Comparison of ENCODE assay signal across 8 mouse cellular contexts in the genomic region with DNA sequence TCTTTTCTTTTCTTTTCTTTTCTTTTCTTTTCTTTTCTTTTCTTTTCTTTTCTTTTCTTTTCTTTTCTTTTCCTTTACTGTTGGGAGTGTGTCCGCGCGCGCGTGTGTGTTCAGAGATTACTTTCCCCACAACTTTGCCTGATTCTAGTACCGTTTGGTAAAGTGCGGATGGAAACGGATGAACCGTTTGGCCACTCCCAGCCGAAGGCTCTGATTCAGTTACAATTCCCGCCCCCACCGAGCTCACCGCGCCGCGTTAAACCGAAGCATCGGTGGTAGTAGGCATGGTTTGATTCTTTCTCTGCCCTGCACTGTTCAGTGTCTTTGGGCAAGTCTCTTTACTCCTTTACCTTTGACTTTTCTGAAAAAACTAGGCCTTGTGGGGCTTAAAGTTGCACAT. TPM values are rescaled to one million over a fixed set of nuclear protein-coding genes. Genes with fewer than 3 reads are reported as not detected.
DNase-seq lines count a peak whose midpoint lies in the region; ATAC-seq lines count a peak whose summit lies in the region.

No protein-coding gene starts in this region.

- DNase-seq in kidney, adult 18-20 months, result no peak
- DNase-seq in embryonic facial prominence, embryonic 14.5 days (ENCODE audit: low spot score), result no peak
- no peak for DNase-seq in hindbrain, embryonic 14.5 days (ENCODE audit: low spot score)
- no peak for DNase-seq in midbrain, embryonic 14.5 days
- DNase-seq in spleen, postnatal 36 days (ENCODE audit: low spot score in 2 of 2), result no peak
- DNase-seq in adrenal gland, postnatal 4 days (ENCODE audit: low spot score in 2 of 2), result no peak
- DNase-seq in retina, embryonic 14.5 days (ENCODE audit: low spot score), result no peak

- H3K36me3 ChIP-seq in kidney, embryonic 15.5 days, result no peaks in the 10 kb centered on the region
- 0 out of 2 replicates have a peak, but pooled peaks cover 4% of the 10 kb centered on the region for H3K36me3 ChIP-seq in embryonic facial prominence, embryonic 14.5 days (ENCODE audit: control insufficient read depth, insufficient read depth, low read length)
- no peaks in the 10 kb centered on the region; the same call in 1 of the 2 replicates for H3K36me3 ChIP-seq in hindbrain, embryonic 14.5 days (replicated peaks; ENCODE audit: control insufficient read depth, insufficient read depth)
- no peaks in the 10 kb centered on the region for H3K36me3 ChIP-seq in midbrain, embryonic 14.5 days (ENCODE audit: control insufficient read depth, insufficient read depth, low read length)

- no peak for ATAC-seq in kidney, embryonic 15.5 days (replicated peaks; ENCODE audit: low FRiP score)
- no peak for ATAC-seq in embryonic facial prominence, embryonic 14.5 days (ENCODE audit: low read depth)
- no peak for ATAC-seq in hindbrain, embryonic 14.5 days (ENCODE audit: low FRiP score)
- no peak for ATAC-seq in midbrain, embryonic 14.5 days (ENCODE audit: low FRiP score, low TSS enrichment)

- WGBS in kidney, embryonic 15.5 days, result 14% methylated on average over 18 of the region's 18 CpGs
- WGBS in embryonic facial prominence, embryonic 14.5 days, result 10% methylated on average over 18 of the region's 18 CpGs
- whole genome bisulfite sequencing in hindbrain, embryonic 14.5 days, result 6% methylated on average over 18 of the region's 18 CpGs
- WGBS in midbrain, embryonic 14.5 days, result 12% methylated on average over 18 of the region's 18 CpGs

- H3K27me3 ChIP-seq in kidney, embryonic 15.5 days, result no peaks in the 10 kb centered on the region
- no peaks in the 10 kb centered on the region for H3K27me3 ChIP-seq in embryonic facial prominence, embryonic 14.5 days (replicated peaks; ENCODE audit: control insufficient read depth, insufficient read depth, low read length)
- H3K27me3 ChIP-seq in hindbrain, embryonic 14.5 days (ENCODE audit: control insufficient read depth, insufficient read depth, low read length), result 0 out of 2 replicates have a peak, but pooled peaks cover 2% of the 10 kb centered on the region
- peaks cover 22% of the 10 kb centered on the region for H3K27me3 ChIP-seq in midbrain, embryonic 14.5 days (ENCODE audit: control insufficient read depth, insufficient read depth, low read length)

- H3K9me3 ChIP-seq in kidney, embryonic 15.5 days (replicated peaks), result no peaks in the 10 kb centered on the region
- no peaks in the 10 kb centered on the region for H3K9me3 ChIP-seq in embryonic facial prominence, embryonic 14.5 days (ENCODE audit: control insufficient read depth, low read length)
- no peaks in the 10 kb centered on the region for H3K9me3 ChIP-seq in hindbrain, embryonic 14.5 days (ENCODE audit: control insufficient read depth, low read length)
- H3K9me3 ChIP-seq in midbrain, embryonic 14.5 days (ENCODE audit: control insufficient read depth, low read length), result no peaks in the 10 kb centered on the region

- peak overlapping the region; percentile 96 for H3K27ac ChIP-seq in kidney, embryonic 15.5 days
- H3K27ac ChIP-seq in embryonic facial prominence, embryonic 14.5 days (replicated peaks; ENCODE audit: low read depth, low read length), result peak overlapping the region; percentile 90
- H3K27ac ChIP-seq in hindbrain, embryonic 14.5 days, result peak overlapping the region; percentile 67; the same call in 1 of the 2 replicates
- no peak overlapping the region; the same call in 1 of the 2 replicates for H3K27ac ChIP-seq in midbrain, embryonic 14.5 days (replicated peaks; ENCODE audit: low read depth, low read length)

- peaks cover 96% of the 10 kb centered on the region for H3K4me1 ChIP-seq in kidney, embryonic 15.5 days
- peaks cover 57% of the 10 kb centered on the region for H3K4me1 ChIP-seq in embryonic facial prominence, embryonic 14.5 days (ENCODE audit: control insufficient read depth, insufficient read depth, low read length)
- peaks cover 80% of the 10 kb centered on the region for H3K4me1 ChIP-seq in hindbrain, embryonic 14.5 days (replicated peaks; ENCODE audit: control insufficient read depth, insufficient read depth, low read length)
- peaks cover 61% of the 10 kb centered on the region for H3K4me1 ChIP-seq in midbrain, embryonic 14.5 days (ENCODE audit: control insufficient read depth, insufficient read depth, low read length)

- peak overlapping the region; percentile 68 for H3K4me3 ChIP-seq in kidney, embryonic 15.5 days (replicated peaks)
- peak overlapping the region; percentile 67 for H3K4me3 ChIP-seq in embryonic facial prominence, embryonic 14.5 days (ENCODE audit: low read depth, low read length)
- H3K4me3 ChIP-seq in hindbrain, embryonic 14.5 days (replicated peaks; ENCODE audit: low read length), result peak overlapping the region; percentile 50
- H3K4me3 ChIP-seq in midbrain, embryonic 14.5 days (replicated peaks; ENCODE audit: low read depth, low read length), result no peak overlapping the region

- H3K9ac ChIP-seq in kidney, embryonic 15.5 days, result peak overlapping the region; percentile 70
- peak overlapping the region; percentile 80 for H3K9ac ChIP-seq in embryonic facial prominence, embryonic 14.5 days (ENCODE audit: low read depth, low read length)
- peak overlapping the region; percentile 77; the same call in 1 of the 2 replicates for H3K9ac ChIP-seq in hindbrain, embryonic 14.5 days
- H3K9ac ChIP-seq in midbrain, embryonic 14.5 days (replicated peaks; ENCODE audit: low read length), result no peak overlapping the region

- H3K4me2 ChIP-seq in kidney, embryonic 15.5 days, result peak overlapping the region; percentile 99
- H3K4me2 ChIP-seq in embryonic facial prominence, embryonic 14.5 days (ENCODE audit: low read depth, low read length), result peak overlapping the region; percentile 99
- H3K4me2 ChIP-seq in hindbrain, embryonic 14.5 days (replicated peaks), result peak overlapping the region; percentile 100
- H3K4me2 ChIP-seq in midbrain, embryonic 14.5 days (ENCODE audit: low read length), result peak overlapping the region; percentile 100

RNA-seq across cellular contexts. Expression of gene Ahdc1, which starts 28.8 kb away (rescaled TPM):
- polyA plus RNA-seq in kidney, embryonic 15.5 days (2015; fragmentation: Nextera tagmentation; extraction: Ambion mirVana), result 7.4 and 10.1 TPM in 2 replicates
- 11.0 and 11.7 TPM in 2 replicates for polyA plus RNA-seq in embryonic facial prominence, embryonic 14.5 days (2014; fragmentation: Nextera tagmentation; extraction: Ambion mirVana)
- polyA plus RNA-seq in hindbrain, embryonic 14.5 days (2014; fragmentation: Nextera tagmentation; extraction: Ambion mirVana), result 12.9 and 13.4 TPM in 2 replicates
- 13.0 and 15.3 TPM in 2 replicates for polyA plus RNA-seq in midbrain, embryonic 14.5 days (2014; fragmentation: Nextera tagmentation; extraction: Ambion mirVana)
- total RNA-seq in adrenal gland, postnatal 4 days (2021), result 10 to 100 TPM; 92.5 to 98.7 TPM
